Mouse (Mus musculus) cerebellum, adult 8-10 months (tissue): Measurements from ENCODE around the gene Olig1.
A peak's percentile ranks its signal among the peaks of the same experiment; 100 is the strongest.

Source experiments
- DNase-seq: peaks from one replicate; pipeline ENCODE4 v3.0.0; 2022

Gene Olig1

DNA sequence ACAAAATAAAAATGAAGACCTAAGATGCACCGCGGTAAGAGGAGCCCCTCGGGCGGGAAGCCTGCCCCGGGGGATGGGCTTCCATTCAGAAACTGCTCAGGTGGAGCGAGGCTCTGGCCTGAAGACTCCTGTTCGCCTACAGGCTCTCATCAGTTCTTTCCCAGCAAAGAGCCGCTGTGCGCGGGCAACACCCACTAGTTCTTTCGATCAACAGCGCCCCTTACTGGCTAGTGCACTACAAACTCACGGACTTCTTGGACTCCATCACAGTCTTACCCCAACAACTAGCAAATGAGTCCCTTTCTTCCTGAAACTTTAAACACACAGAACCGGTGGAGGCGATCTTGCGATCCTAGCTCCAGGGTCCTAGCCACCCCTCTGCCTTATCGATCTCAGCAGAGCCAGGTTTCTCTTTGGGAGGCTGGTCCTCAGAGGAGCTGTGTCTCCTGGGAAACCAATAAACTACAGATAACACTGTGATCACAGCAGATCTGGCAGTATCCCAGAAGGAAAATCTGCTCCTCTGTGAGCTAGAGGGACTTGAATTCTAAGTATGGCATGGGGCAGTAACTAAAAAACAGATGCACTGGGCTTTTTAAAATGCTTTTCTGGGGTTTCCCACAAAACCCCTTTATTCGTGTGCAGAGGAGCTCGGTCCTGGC is 44.7 kb downstream of the Olig1 start:
- peak; percentile 65 for DNase-seq

DNA sequence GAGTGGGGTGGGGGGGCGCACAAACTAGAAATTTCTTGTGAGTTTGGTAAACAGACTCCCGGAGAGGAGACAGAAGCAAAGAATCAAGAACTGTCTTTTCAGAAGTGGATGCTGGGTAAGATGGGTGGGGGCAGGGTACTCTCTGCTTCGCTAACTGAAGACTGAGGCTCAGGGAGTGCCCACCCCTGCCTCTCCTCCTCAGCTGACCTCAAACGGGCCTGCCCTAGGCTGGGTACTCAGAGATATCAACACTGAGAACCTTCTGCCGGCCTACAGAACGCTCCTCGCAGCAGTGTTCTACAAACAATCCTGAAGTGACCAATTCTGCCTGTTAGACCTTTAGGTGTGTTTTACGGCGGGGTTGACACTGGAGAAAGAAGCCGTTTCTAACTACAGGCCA is 50.6 kb downstream of the Olig1 start:
- no peak for DNase-seq

DNA sequence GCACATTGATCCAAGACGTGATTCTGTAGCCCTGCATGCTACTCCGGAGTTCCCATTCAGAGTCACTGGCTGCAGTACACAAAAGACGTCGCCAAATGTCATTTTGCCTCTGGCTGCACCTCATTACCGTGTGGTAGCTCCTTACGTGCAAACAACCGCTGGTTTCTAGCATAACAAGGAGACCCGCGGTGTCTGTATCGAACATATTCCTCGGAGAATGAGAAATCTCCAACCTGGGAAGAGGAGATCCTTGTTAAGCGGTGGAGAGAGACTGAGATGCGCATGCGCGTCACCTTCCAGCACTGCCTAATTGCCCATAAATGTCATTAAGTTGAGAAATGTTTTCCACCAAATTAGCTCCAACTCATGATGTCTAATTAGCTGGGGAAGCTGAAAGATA is 51.0 kb downstream of the Olig1 start:
- DNase-seq, result peak; percentile 27
